Mouse (Mus musculus): ENCODE data around the gene A730071L15Rik. TPM values are rescaled to one million over a fixed set of nuclear protein-coding genes. Genes with fewer than 3 reads are reported as not detected.

The A730071L15Rik gene
- polyA plus RNA-seq, 1 experiment from 2014 or later = 0.95 TPM

GRCm38 (mm10) chr11:6178673-6179166 is 21.1 kb upstream of the A730071L15Rik start:
- H3K9me3 ChIP-seq (replicated peaks; ENCODE audit: control insufficient read depth, low read length) = no peaks in the 10 kb centered on the region
- no peaks in the 10 kb centered on the region for H3K36me3 ChIP-seq (ENCODE audit: control insufficient read depth, insufficient read depth, low read length)
- no peak overlapping the region for H3K4me3 ChIP-seq (ENCODE audit: low read depth, low read length)
- H3K4me1 ChIP-seq (ENCODE audit: control insufficient read depth, insufficient read depth, low read length) = peaks cover 16% of the 10 kb centered on the region
- DNase-seq (ENCODE audit: low spot score) (no peak), ATAC-seq (no peak)
- H3K27me3 ChIP-seq (replicated peaks; ENCODE audit: control insufficient read depth, insufficient read depth, low read length) = no peaks in the 10 kb centered on the region
- H3K4me2 ChIP-seq (ENCODE audit: low read length) = no peak overlapping the region
- WGBS = 23% methylated on average over 2 of the region's 2 CpGs
- peak overlapping the region; percentile 9; the same call in 1 of the 2 replicates for H3K27ac ChIP-seq (ENCODE audit: low read depth, low read length)
- H3K9ac ChIP-seq (ENCODE audit: low read length) = 0 out of 2 replicates have a peak overlapping the region, but pooled peaks have one; percentile 8

GRCm38 (mm10) chr11:6179194-6179593 is 20.6 kb upstream of the A730071L15Rik start:
- DNase-seq (ENCODE audit: low spot score) = no peak
- Histone ChIP-seq H3K4me3 (ENCODE audit: low read depth, low read length) (no peak overlapping the region), H3K9ac (ENCODE audit: low read length) (no peak overlapping the region), H3K36me3 (ENCODE audit: control insufficient read depth, insufficient read depth, low read length) (no peaks in the 10 kb centered on the region), H3K27me3 (replicated peaks; ENCODE audit: control insufficient read depth, insufficient read depth, low read length) (no peaks in the 10 kb centered on the region), H3K9me3 (replicated peaks; ENCODE audit: control insufficient read depth, low read length) (no peaks in the 10 kb centered on the region), H3K4me1 (ENCODE audit: control insufficient read depth, insufficient read depth, low read length) (peaks cover 16% of the 10 kb centered on the region), H3K27ac (ENCODE audit: low read depth, low read length) (no peak overlapping the region), H3K4me2 (ENCODE audit: low read length) (no peak overlapping the region)
- 10% methylated on average over 8 of the region's 8 CpGs for WGBS
- no peak for ATAC-seq

GRCm38 (mm10) chr11:6180811-6181399 is 18.9 kb upstream of the A730071L15Rik start:
- Histone ChIP-seq H3K4me2 (ENCODE audit: low read length) (no peak overlapping the region), H3K9ac (ENCODE audit: low read length) (no peak overlapping the region), H3K27ac (ENCODE audit: low read depth, low read length) (no peak overlapping the region), H3K4me3 (ENCODE audit: low read depth, low read length) (no peak overlapping the region), H3K4me1 (ENCODE audit: control insufficient read depth, insufficient read depth, low read length) (peaks cover 16% of the 10 kb centered on the region), H3K36me3 (ENCODE audit: control insufficient read depth, insufficient read depth, low read length) (no peaks in the 10 kb centered on the region), H3K9me3 (replicated peaks; ENCODE audit: control insufficient read depth, low read length) (no peaks in the 10 kb centered on the region), H3K27me3 (replicated peaks; ENCODE audit: control insufficient read depth, insufficient read depth, low read length) (no peaks in the 10 kb centered on the region)
- DNase-seq (ENCODE audit: low spot score) (no peak), ATAC-seq (no peak)
- 46% methylated on average over 6 of the region's 6 CpGs for WGBS

GRCm38 (mm10) chr11:6183246-6183645 is 16.6 kb upstream of the A730071L15Rik start:
- no peak overlapping the region for H3K4me3 ChIP-seq (ENCODE audit: low read depth, low read length)
- no peak overlapping the region for H3K9ac ChIP-seq (ENCODE audit: low read length)
- no peaks in the 10 kb centered on the region for H3K9me3 ChIP-seq (replicated peaks; ENCODE audit: control insufficient read depth, low read length)
- ATAC-seq (no peak), DNase-seq (ENCODE audit: low spot score) (peak; percentile 32)
- H3K36me3 ChIP-seq (ENCODE audit: control insufficient read depth, insufficient read depth, low read length) = 0 out of 2 replicates have a peak, but pooled peaks cover 4% of the 10 kb centered on the region
- no peak overlapping the region for H3K27ac ChIP-seq (ENCODE audit: low read depth, low read length)
- WGBS = 84% methylated on average over 2 of the region's 2 CpGs
- peaks cover 20% of the 10 kb centered on the region for H3K4me1 ChIP-seq (ENCODE audit: control insufficient read depth, insufficient read depth, low read length)
- no peak overlapping the region for H3K4me2 ChIP-seq (ENCODE audit: low read length)
- no peaks in the 10 kb centered on the region for H3K27me3 ChIP-seq (replicated peaks; ENCODE audit: control insufficient read depth, insufficient read depth, low read length)

GRCm38 (mm10) chr11:6184202-6184935 is 15.5 kb upstream of the A730071L15Rik start:
- H3K4me2 ChIP-seq (ENCODE audit: low read length) = no peak overlapping the region
- ATAC-seq = no peak
- H3K27me3 ChIP-seq (replicated peaks; ENCODE audit: control insufficient read depth, insufficient read depth, low read length) = no peaks in the 10 kb centered on the region
- no peak overlapping the region for H3K4me3 ChIP-seq (ENCODE audit: low read depth, low read length)
- 75% methylated on average over 11 of the region's 11 CpGs for WGBS
- peak overlapping the region; percentile 17; the same call in 1 of the 2 replicates for H3K27ac ChIP-seq (ENCODE audit: low read depth, low read length)
- H3K4me1 ChIP-seq (ENCODE audit: control insufficient read depth, insufficient read depth, low read length) = peaks cover 11% of the 10 kb centered on the region
- 0 out of 2 replicates have a peak, but pooled peaks cover 4% of the 10 kb centered on the region for H3K36me3 ChIP-seq (ENCODE audit: control insufficient read depth, insufficient read depth, low read length)
- H3K9ac ChIP-seq (ENCODE audit: low read length) = 0 out of 2 replicates have a peak overlapping the region, but pooled peaks have one; percentile 29
- peak; percentile 33 for DNase-seq (ENCODE audit: low spot score)
- no peaks in the 10 kb centered on the region for H3K9me3 ChIP-seq (replicated peaks; ENCODE audit: control insufficient read depth, low read length)

- Histone ChIP-seq H3K4me2 (ENCODE audit: low read length) (no peak overlapping the region), H3K36me3 (ENCODE audit: control insufficient read depth, insufficient read depth, low read length) (0 out of 2 replicates have a peak, but pooled peaks cover 12% of the 10 kb centered on the region), H3K9ac (ENCODE audit: low read length) (no peak overlapping the region), H3K27me3 (replicated peaks; ENCODE audit: control insufficient read depth, insufficient read depth, low read length) (no peaks in the 10 kb centered on the region), H3K4me3 (ENCODE audit: low read depth, low read length) (no peak overlapping the region), H3K27ac (ENCODE audit: low read depth, low read length) (no peak overlapping the region), H3K9me3 (replicated peaks; ENCODE audit: control insufficient read depth, low read length) (no peaks in the 10 kb centered on the region), H3K4me1 (ENCODE audit: control insufficient read depth, insufficient read depth, low read length) (peaks cover 11% of the 10 kb centered on the region)
- ATAC-seq (0 out of 2 replicates have a peak, but pooled peaks have one; percentile 36), DNase-seq (ENCODE audit: low spot score) (peak; percentile 5)
- 92% methylated on average over 3 of the region's 3 CpGs for WGBS
Measured at GRCm38 (mm10) chr11:6187399-6187798, 12.4 kb upstream of the A730071L15Rik start.

GRCm38 (mm10) chr11:6187878-6188277 is 12.0 kb upstream of the A730071L15Rik start:
- ATAC-seq = peak; percentile 77
- 1% methylated on average over 2 of the region's 2 CpGs for WGBS

GRCm38 (mm10) chr11:6196780-6197179 is 3.0 kb upstream of the A730071L15Rik start:
- H3K36me3 ChIP-seq (ENCODE audit: control insufficient read depth, insufficient read depth, low read length) = peaks cover 11% of the 10 kb centered on the region; the same call in 1 of the 2 replicates
- no peaks in the 10 kb centered on the region for H3K9me3 ChIP-seq (replicated peaks; ENCODE audit: control insufficient read depth, low read length)
- H3K4me3 ChIP-seq (ENCODE audit: low read depth, low read length) = no peak overlapping the region
- ATAC-seq (no peak), DNase-seq (ENCODE audit: low spot score) (no peak)
- no peak overlapping the region for H3K27ac ChIP-seq (ENCODE audit: low read depth, low read length)
- no peak overlapping the region for H3K4me2 ChIP-seq (ENCODE audit: low read length)
- peaks cover 13% of the 10 kb centered on the region for H3K4me1 ChIP-seq (ENCODE audit: control insufficient read depth, insufficient read depth, low read length)
- H3K9ac ChIP-seq (ENCODE audit: low read length) = no peak overlapping the region
- 93% methylated on average over 8 of the region's 8 CpGs for WGBS
- H3K27me3 ChIP-seq (replicated peaks; ENCODE audit: control insufficient read depth, insufficient read depth, low read length) = no peaks in the 10 kb centered on the region

More at GRCm38 (mm10) chr11:6187878-6188277, 12.0 kb upstream of the A730071L15Rik start:
- DNase-seq (ENCODE audit: low spot score) = peak; percentile 97
- Histone ChIP-seq H3K36me3 (ENCODE audit: control insufficient read depth, insufficient read depth, low read length) (peaks cover 17% of the 10 kb centered on the region; the same call in 1 of the 2 replicates), H3K4me2 (ENCODE audit: low read length) (no peak overlapping the region), H3K4me3 (ENCODE audit: low read depth, low read length) (no peak overlapping the region), H3K27ac (ENCODE audit: low read depth, low read length) (0 out of 2 replicates have a peak overlapping the region, but pooled peaks have one; percentile 9), H3K9ac (ENCODE audit: low read length) (no peak overlapping the region), H3K9me3 (replicated peaks; ENCODE audit: control insufficient read depth, low read length) (no peaks in the 10 kb centered on the region), H3K4me1 (ENCODE audit: control insufficient read depth, insufficient read depth, low read length) (peaks cover 9% of the 10 kb centered on the region), H3K27me3 (replicated peaks; ENCODE audit: control insufficient read depth, insufficient read depth, low read length) (no peaks in the 10 kb centered on the region)
